Mouse (Mus musculus) embryonic facial prominence, embryonic 14.5 days (tissue): Measurements from ENCODE around the gene Cep78. TPM values are rescaled to one million over a fixed set of nuclear protein-coding genes. Genes with fewer than 3 reads are reported as not detected.
"Not testable (repeated sequence)": the region's sequence is repeated elsewhere in the genome, so short reads cannot be mapped to it uniquely, and the experiment has no call there.

Source experiments
- ATAC-seq: fragments of 200-750 bp; cut with Nextera tagmentation; 2 replicates; pipeline ENCODE4 v1.8.0; 2017; ENCODE audit warnings: low read depth, moderate number of reproducible peaks, moderate TSS enrichment
- DNase-seq: peaks from one replicate; pipeline ENCODE4 v3.0.0-alpha.2; 2015; ENCODE audit warnings: low spot score
- H3K27ac ChIP-seq: fragments of 300-500 bp; sonication (generic); replicated peaks from 2 replicates; pipeline ENCODE4 v1.5.1; 2014; ENCODE audit warnings: low read depth, mild to moderate bottlenecking, low read length, moderate library complexity
- H3K27me3 ChIP-seq: fragments of 300-500 bp; sonication (generic); replicated peaks from 2 replicates; pipeline ENCODE4 v1.6.1; 2014; ENCODE audit warnings: low read length; ENCODE audit not compliant: control insufficient read depth, insufficient read depth
- H3K36me3 ChIP-seq: fragments of 300-500 bp; sonication (generic); 2 replicates; pipeline ENCODE4 v1.6.1; 2014; ENCODE audit warnings: low read length, mixed read lengths; ENCODE audit not compliant: control insufficient read depth, insufficient read depth
- H3K4me1 ChIP-seq: fragments of 300-500 bp; sonication (generic); 2 replicates; pipeline ENCODE4 v1.6.1; 2014; ENCODE audit warnings: antibody characterized with exemption, low read length; ENCODE audit not compliant: control insufficient read depth, insufficient read depth
- H3K4me2 ChIP-seq: fragments of 300-500 bp; sonication (generic); 2 replicates; pipeline ENCODE4 v1.6.1; 2014; ENCODE audit warnings: low read depth, mild to moderate bottlenecking, low read length, moderate library complexity, mixed read lengths
- H3K4me3 ChIP-seq: fragments of 300-500 bp; sonication (generic); 2 replicates; pipeline ENCODE4 v1.5.1; 2014; ENCODE audit warnings: low read depth, mild to moderate bottlenecking, low read length
- H3K9ac ChIP-seq: fragments of 300-500 bp; sonication (generic); 2 replicates; pipeline ENCODE4 v1.6.1; 2014; ENCODE audit warnings: low read depth, mild to moderate bottlenecking, low read length, moderate library complexity, mixed read lengths
- H3K9me3 ChIP-seq: fragments of 300-500 bp; sonication (generic); 2 replicates; pipeline ENCODE4 v1.6.1; 2016; ENCODE audit warnings: low read length; ENCODE audit not compliant: control insufficient read depth
- WGBS: fragments of 180-500 bp; shearing (Covaris S2); extraction: QIAGEN DNeasy Blood & Tissue Kit; methylation state at CpG from one replicate; pipeline ENCODE4 v1.1.7; 2014; 5-methylcytosine and 5-hydroxymethylcytosine counted together
- polyA plus RNA-seq: library from polyadenylated mRNA; unstranded; fragments of >200 nt; fragmentation: Nextera tagmentation; extraction: Ambion mirVana; gene quantifications from 2 replicates; pipeline ENCODE4 v1.2.1, GENCODE M21; 2014

Cep78 gene
- polyA plus RNA-seq = 19.1 and 21.6 TPM in 2 replicates

GRCm38 (mm10) chr19:15984449-15985171, at the start of gene Cep78:
TSS of gene Cep78 (minus strand) at chr19:15984989.
- ATAC-seq (peak; percentile 93), DNase-seq (peak; percentile 95)
- under 1% methylated on average over 59 of the region's 88 CpGs for WGBS
- H3K27me3 ChIP-seq = no peaks in the 10 kb centered on the region
- H3K4me3 ChIP-seq = peak within 1 kb of the TSS; percentile 82
- H3K9ac ChIP-seq = peak within 1 kb of the TSS; percentile 84
- H3K4me2 ChIP-seq = peak within 1 kb of the TSS; percentile 85
- 0 out of 2 replicates have a peak, but pooled peaks cover 9% of the 10 kb centered on the region for H3K36me3 ChIP-seq
- no peaks in the 10 kb centered on the region for H3K9me3 ChIP-seq
- peaks cover 3% of the 10 kb centered on the region; the same call in 1 of the 2 replicates for H3K4me1 ChIP-seq
- H3K27ac ChIP-seq = peak within 1 kb of the TSS; percentile 84

DNA sequence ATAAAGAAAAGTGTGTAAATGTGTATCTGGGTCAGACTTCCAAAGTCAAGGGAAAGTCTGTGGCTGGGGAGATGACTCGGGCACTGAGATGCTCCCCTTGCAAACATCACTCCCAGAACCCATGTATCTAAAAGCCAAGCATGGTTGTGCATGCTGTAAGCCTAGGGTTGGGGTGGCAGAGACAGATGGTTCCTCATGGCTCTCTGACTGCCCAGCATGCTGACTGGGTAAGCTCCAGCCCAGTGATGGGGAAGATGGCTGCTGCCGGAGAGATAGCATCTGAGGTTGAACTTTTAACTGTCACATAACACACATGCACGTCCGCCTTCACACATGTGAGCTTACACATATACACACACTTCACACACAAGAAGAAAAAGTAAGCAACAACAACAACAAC, 46.5 kb upstream of the Cep78 start:
- H3K9me3 ChIP-seq = no peaks in the 10 kb centered on the region
- ATAC-seq (no peak), DNase-seq (no peak)
- WGBS = 93% methylated on average over 4 of the region's 4 CpGs
- H3K4me3 ChIP-seq = no peak overlapping the region
- H3K36me3 ChIP-seq = no peaks in the 10 kb centered on the region
- no peaks in the 10 kb centered on the region for H3K27me3 ChIP-seq
- H3K4me1 ChIP-seq = no peaks in the 10 kb centered on the region
- no peak overlapping the region for H3K9ac ChIP-seq
- H3K4me2 ChIP-seq = no peak overlapping the region
- H3K27ac ChIP-seq = no peak overlapping the region

DNA sequence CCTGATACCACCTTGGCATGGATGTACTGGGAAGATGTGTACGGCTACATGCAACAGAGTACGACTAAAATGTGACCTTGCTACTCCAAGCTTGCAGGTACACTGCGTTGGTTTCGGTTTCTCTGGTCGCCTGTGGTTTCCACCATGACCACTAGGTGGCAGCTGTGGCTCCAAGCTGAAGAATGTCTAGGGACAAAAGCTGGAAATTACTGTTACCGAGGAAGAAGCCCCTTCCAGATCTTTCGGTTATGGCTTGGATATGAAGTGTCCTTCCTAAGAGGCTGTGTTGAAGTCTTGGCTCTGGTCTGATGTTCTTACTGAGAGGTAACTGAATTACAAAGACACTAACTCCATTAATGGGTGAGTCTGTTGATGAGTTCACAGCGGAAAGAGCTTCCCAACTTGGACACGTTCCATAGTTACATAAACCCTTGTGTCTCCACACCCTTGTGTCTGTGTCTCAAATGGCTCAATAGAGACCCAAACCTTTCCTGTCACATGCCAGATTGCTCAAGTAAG, 44.5 kb upstream of the Cep78 start:
- H3K9me3 ChIP-seq, H3K27ac ChIP-seq, H3K36me3 ChIP-seq, H3K4me1 ChIP-seq, DNase-seq, H3K9ac ChIP-seq, H3K27me3 ChIP-seq: not testable (repeated sequence)
- WGBS = 25% methylated on average over 7 of the region's 9 CpGs
- ATAC-seq = peak; percentile 80
- H3K4me3 ChIP-seq = peak overlapping the region; percentile 20; the same call in 1 of the 2 replicates
- peak overlapping the region; percentile 48 for H3K4me2 ChIP-seq

- no peaks in the 10 kb centered on the region for H3K9me3 ChIP-seq
- no peaks in the 10 kb centered on the region for H3K27me3 ChIP-seq
- no peak overlapping the region for H3K27ac ChIP-seq
- no peaks in the 10 kb centered on the region for H3K4me1 ChIP-seq
- WGBS = 54% methylated on average over 5 of the region's 5 CpGs
- H3K36me3 ChIP-seq = no peaks in the 10 kb centered on the region
- DNase-seq = no peak
- no peak overlapping the region for H3K9ac ChIP-seq
- peak overlapping the region; percentile 20; the same call in 1 of the 2 replicates for H3K4me3 ChIP-seq
- ATAC-seq = no peak; the same call in 1 of the 2 replicates
- peak overlapping the region; percentile 48 for H3K4me2 ChIP-seq
These were observed 44.0 kb upstream of the Cep78 start for GRCm38 (mm10) chr19:16028746-16029252.

DNA sequence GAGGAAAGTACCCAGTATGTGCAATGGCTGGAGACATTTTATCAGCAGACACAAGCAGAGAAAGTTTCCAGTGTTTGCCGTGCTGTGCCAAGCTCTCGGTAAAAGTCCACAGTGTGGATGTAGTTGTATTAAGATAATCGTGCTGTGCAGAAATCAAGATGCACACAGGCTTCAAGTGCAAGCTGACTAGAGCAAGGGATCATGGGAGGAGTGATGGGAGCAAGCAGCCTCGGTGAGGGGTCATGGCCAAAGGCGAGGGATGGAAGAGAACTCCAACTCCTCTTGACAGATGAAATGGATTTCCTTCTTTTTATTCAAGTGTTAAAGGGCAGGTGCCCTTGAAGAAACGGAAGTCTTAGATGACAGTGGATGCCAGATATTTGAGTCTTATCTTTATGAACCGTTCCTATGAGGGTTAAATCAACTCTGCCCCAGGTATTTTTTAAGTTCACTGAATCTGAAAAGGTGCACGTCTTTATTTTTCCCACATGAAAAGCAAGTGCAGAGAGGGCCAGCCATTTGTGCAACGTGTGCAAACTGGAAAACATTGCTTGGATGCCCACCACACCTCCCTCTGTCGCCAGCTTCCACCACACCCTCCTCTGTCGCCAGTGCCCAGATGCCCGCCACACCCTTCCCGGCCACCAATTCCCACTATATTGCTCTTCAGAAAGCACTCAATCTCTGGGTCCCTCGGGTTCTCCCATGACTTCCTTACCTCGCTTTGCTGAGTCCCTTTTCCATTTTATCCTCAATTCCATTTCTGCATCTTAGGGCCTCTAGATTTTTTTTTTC, 43.3 kb upstream of the Cep78 start:
- Histone ChIP-seq H3K4me1 (no peaks in the 10 kb centered on the region), H3K4me2 (no peak overlapping the region), H3K9me3 (no peaks in the 10 kb centered on the region), H3K36me3 (no peaks in the 10 kb centered on the region), H3K27ac (no peak overlapping the region), H3K4me3 (no peak overlapping the region), H3K9ac (no peak overlapping the region), H3K27me3 (no peaks in the 10 kb centered on the region)
- DNase-seq (no peak), ATAC-seq (no peak)
- 80% methylated on average over 15 of the region's 15 CpGs for WGBS

DNA sequence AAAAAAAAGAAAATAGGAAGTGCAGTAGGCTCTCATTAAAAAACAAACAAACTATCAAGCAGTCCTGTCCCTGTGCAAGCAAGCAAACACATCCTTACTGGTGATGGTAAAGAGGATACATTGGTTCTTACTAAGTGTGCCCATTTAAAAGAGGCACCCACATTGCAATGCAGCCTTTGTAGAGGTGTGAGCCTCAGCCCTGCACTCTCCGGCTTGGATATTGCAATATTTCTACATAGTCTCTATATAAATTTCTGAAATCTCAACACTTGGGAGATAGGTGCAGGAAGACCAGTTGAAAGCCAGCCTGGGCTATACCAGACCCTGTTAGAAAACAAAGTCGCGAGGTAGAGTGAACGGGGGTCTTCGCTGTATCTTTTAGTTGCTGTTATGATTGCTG, 41.5 kb upstream of the Cep78 start:
- Histone ChIP-seq H3K36me3 (no peaks in the 10 kb centered on the region), H3K9ac (no peak overlapping the region), H3K9me3 (no peaks in the 10 kb centered on the region), H3K4me1 (peaks cover 9% of the 10 kb centered on the region), H3K27me3 (no peaks in the 10 kb centered on the region), H3K4me2 (no peak overlapping the region), H3K27ac (no peak overlapping the region), H3K4me3 (no peak overlapping the region)
- 96% methylated on average over 5 of the region's 5 CpGs for WGBS
- ATAC-seq (no peak), DNase-seq (no peak)

GRCm38 (mm10) chr19:16022178-16022577, 37.4 kb upstream of the Cep78 start:
- no peaks in the 10 kb centered on the region for H3K36me3 ChIP-seq
- H3K4me1 ChIP-seq = peaks cover 9% of the 10 kb centered on the region
- no peak overlapping the region for H3K9ac ChIP-seq
- H3K27ac ChIP-seq = peak overlapping the region; percentile 40
- H3K4me2 ChIP-seq = peak overlapping the region; percentile 35
- H3K27me3 ChIP-seq = no peaks in the 10 kb centered on the region
- ATAC-seq = peak; percentile 88
- H3K4me3 ChIP-seq = no peak overlapping the region
- WGBS = 49% methylated on average over 10 of the region's 10 CpGs
- DNase-seq = peak; percentile 83
- no peaks in the 10 kb centered on the region for H3K9me3 ChIP-seq

GRCm38 (mm10) chr19:16016171-16016570, 31.4 kb upstream of the Cep78 start:
- Histone ChIP-seq H3K27ac (no peak overlapping the region), H3K4me1 (no peaks in the 10 kb centered on the region), H3K9me3 (no peaks in the 10 kb centered on the region), H3K9ac (no peak overlapping the region), H3K36me3 (no peaks in the 10 kb centered on the region), H3K27me3 (no peaks in the 10 kb centered on the region), H3K4me2 (no peak overlapping the region), H3K4me3 (no peak overlapping the region)
- ATAC-seq (no peak), DNase-seq (peak; percentile 35)
- WGBS = 66% methylated on average over 1 of the region's 1 CpGs
